Mouse (Mus musculus) central nervous system, embryonic 18 days (tissue): ENCODE data around the gene Ccdc71l. TPM values are rescaled to one million over a fixed set of nuclear protein-coding genes. Genes with fewer than 3 reads are reported as not detected.

ENCODE experiments used
- polyA plus RNA-seq: library from polyadenylated mRNA; depleted of rRNA; stranded (reverse); fragments of >200 nt; gene quantifications from 2 replicates; pipeline ENCODE4 v1.2.3, GENCODE M21; 2012; rRNA removed

Gene Ccdc71l
- 13.7 and 15.1 TPM in 2 replicates for polyA plus RNA-seq

DNA sequence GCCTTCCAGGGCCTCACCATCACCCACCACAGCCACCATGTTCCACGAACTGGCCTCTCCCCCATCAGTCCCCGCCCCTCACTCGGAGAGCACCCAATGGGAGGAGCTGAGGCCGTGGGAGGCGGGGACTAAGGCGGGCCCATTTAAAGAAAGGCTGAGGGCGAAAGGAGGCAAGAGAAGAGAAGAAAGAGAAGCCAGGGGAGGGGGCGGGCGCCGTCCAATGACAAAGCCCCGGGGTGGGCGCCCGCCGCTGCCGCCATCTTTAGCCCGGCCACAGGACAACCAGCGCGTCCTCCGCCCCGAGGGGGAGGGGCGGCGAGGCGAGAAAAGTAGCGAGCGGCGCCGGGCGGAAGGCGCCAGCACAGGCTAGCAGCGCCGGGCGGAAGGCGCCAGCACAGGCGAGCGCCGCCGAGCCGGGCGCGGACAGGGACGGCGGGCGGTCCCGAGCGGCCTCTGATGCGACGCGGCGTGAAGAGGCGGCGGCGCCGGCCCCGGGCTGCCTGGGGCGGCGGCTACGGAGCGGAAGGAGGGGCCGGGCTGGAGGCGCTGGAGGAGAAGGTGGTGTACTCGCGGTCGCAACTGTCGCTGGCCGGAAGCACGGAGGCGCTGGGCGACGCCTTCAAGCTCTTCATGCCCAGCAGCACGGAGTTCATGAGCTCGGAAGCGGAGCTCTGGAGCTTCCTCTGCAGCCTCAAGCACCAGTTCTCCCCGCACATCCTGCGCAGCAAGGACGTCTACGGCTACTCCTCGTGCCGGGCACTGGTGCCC, at the start of gene Ccdc71l:
Gene Ccdc71l (plus strand): TSS at position 177 of the 768 bp plus-strand sequence.

Other genes starting within 250 kb of the Ccdc71l start
- 0.89 and 0.91 TPM in 2 replicates for gene Pik3cg, start 170.0 kb upstream of the Ccdc71l start, polyA plus RNA-seq